Mouse (Mus musculus): ENCODE measurements at regions not wholly inside any gene's neighbourhood (a gene's known extent, or its start where the extent isn't known, plus 50 kb on each side); places are given as distances from the start of the nearest gene placed in this dataset.

DNA sequence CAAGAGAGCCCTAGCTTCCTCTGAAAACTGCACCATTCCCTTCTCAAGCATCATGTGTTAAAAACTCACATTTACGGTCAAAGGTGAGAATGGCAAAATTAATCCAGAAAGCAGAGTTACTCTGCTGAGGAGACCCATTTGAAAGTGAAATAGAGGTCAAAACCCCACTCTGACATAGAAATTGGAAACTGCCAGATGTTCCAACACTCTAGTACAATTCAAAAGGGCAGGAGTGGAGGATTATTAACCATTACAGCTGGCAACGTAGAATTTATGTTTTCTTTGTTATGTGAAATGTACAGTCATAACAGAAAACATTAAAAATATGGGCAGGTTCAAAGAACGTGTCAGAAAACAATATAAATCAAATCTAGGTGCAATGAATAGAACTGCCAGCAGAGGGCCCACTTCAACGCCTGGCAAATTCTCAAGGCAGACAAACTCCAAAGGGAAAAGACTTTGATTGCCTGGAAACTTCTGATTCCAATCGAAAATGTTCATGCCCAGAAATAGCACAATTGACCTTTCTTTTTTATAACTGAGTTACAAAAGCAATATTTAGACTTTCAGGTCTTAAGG is 54.2 kb upstream of the Rfpl4b start:
- TF ChIP-seq POLR2A (IDR thresholded peaks at IDR 0.05; ENCODE audit: low read depth, low read length) (no peak), CTCF (IDR thresholded peaks at IDR 0.05; ENCODE audit: extremely low read depth, insufficient read depth, insufficient read length, insufficient replicate concordance) (peak; percentile 12; the same call in 1 of the 2 replicates)

Data from spleen, adult 2 months (tissue).